9 mouse cellular contexts compared by ENCODE assay signal in the genomic region with DNA sequence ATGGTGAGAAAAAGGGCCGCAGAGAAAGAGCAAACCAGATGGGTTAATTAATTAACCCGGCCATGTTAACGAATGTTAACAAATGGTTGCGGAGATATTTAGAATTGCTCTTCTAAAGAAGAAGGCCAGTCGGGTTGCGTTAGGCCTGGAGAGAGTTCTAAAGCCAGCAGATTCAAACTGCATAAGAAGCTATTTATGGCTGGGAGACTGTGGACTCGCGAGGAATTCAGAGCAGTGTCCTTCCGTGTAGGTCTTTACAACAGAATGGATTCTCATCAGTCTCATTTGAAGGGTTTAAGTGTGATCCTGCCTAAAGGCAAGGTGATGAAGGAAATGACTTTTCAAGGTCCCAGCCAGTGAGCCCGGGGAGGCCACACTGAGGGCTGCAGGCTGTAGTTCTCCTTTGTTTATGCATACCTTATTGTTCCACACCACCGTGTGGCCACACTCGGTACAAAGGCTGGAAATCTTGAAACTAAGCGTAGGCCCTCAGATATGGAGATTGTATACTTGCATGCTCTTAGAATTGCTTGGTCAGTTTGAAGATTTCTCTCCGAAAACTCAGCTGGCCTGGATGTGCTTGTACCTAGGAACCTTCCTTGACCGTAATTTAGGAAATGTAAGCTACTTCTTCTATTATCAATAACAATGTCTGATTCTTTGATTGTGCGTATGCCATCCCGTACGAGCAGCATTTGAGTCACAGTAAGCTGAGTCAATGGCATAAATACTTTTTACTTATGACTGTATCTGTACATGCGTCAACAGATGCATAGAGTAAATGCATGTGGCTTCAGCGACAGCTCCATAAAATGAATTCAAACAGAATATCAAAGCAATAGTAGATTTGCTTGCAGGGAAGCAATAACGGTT.
DNase-seq lines count a peak whose midpoint lies in the region; ATAC-seq lines count a peak whose summit lies in the region.
"Had no signal": no experiment of that assay in that cellular context is flagged by ENCODE, and none has a peak within 500 bp of the region (broad histone marks: within the 10 kb centered on the region; RNA-seq: fewer than 3 reads in every experiment).

No protein-coding gene starts in this region.

- WGBS in hindbrain, embryonic 15.5 days, result 54% methylated on average over 21 of the region's 21 CpGs

- H3K4me2 ChIP-seq in hindbrain, embryonic 15.5 days, result no peak overlapping the region

- no peak for DNase-seq in cerebellum, adult 8-10 months
- DNase-seq in testis, postnatal 10 days (ENCODE audit: low spot score), result peak; percentile 50
- no peak for DNase-seq in testis, postnatal 14 days (ENCODE audit: low spot score)
- peak; percentile 32 for DNase-seq in mesoderm, embryonic 11.5 days (ENCODE audit: low read depth, low spot score)
- no peak for DNase-seq in thymus, postnatal 25 days

- H3K4me3 ChIP-seq in hindbrain, embryonic 15.5 days, result no peak overlapping the region
- H3K4me3 ChIP-seq: erythroblast, embryonic 14.5 days had no signal

- H3K4me1 ChIP-seq in hindbrain, embryonic 15.5 days (replicated peaks), result peaks cover 16% of the 10 kb centered on the region; the same call in 1 of the 2 replicates

- H3K9me3 ChIP-seq in hindbrain, embryonic 15.5 days, result no peaks in the 10 kb centered on the region

- peak overlapping the region; percentile 34; the same call in 1 of the 2 replicates for H3K27ac ChIP-seq in hindbrain, embryonic 15.5 days (replicated peaks)

- H3K27me3 ChIP-seq in hindbrain, embryonic 15.5 days, result no peaks in the 10 kb centered on the region

- peak; percentile 43; the same call in 1 of the 2 replicates for ATAC-seq in cerebellum, adult (ENCODE audit: insufficient number of reproducible peaks, low FRiP score, low TSS enrichment)
- ATAC-seq in hindbrain, embryonic 15.5 days (ENCODE audit: low FRiP score, low read depth), result peak; percentile 84
- no peak for ATAC-seq in erythroblast, adult 5-6 weeks (replicated peaks; ENCODE audit: low FRiP score, poor library complexity, severe bottlenecking)

- H3K9ac ChIP-seq in hindbrain, embryonic 15.5 days, result no peak overlapping the region

- H3K36me3 ChIP-seq in hindbrain, embryonic 15.5 days, result no peaks in the 10 kb centered on the region

Comparison
In these comparisons a context has a peak if more than half of its experiments do, and no peak if none do; other contexts are left out.
1. DNase-seq: peak in testis, postnatal 10 days (single experiment) and mesoderm, embryonic 11.5 days (single experiment); none in cerebellum, adult 8-10 months (single experiment), testis, postnatal 14 days (single experiment) and thymus, postnatal 25 days (single experiment).